Mouse (Mus musculus): Measurements from ENCODE around the gene Galnt17.

GRCm38 (mm10) chr5:131248416-131248815 lies 59.9 kb downstream of the Galnt17 start:
- TF ChIP-seq CTCF (IDR thresholded peaks at IDR 0.05; ENCODE audit: low read depth) (no peak), EP300 (IDR thresholded peaks at IDR 0.05; ENCODE audit: low read depth) (no peak)

Measured in liver, postnatal 0 days (tissue).